Mouse (Mus musculus): ENCODE data around the gene Rell1.

- TF ChIP-seq EP300 (IDR thresholded peaks at IDR 0.05; ENCODE audit: insufficient read depth, low read depth, low read length) = no peak
- TF ChIP-seq CTCF (IDR thresholded peaks at IDR 0.05) = no peak
These were observed 4.1 kb downstream of the Rell1 start for GRCm38 (mm10) chr5:63964576-63964975.
